Mouse (Mus musculus): Measurements from ENCODE around the gene St8sia6. TPM values are rescaled to one million over a fixed set of nuclear protein-coding genes. Genes with fewer than 3 reads are reported as not detected.

St8sia6 gene
- polyA plus RNA-seq, 1 experiment: 0.01 TPM

DNA sequence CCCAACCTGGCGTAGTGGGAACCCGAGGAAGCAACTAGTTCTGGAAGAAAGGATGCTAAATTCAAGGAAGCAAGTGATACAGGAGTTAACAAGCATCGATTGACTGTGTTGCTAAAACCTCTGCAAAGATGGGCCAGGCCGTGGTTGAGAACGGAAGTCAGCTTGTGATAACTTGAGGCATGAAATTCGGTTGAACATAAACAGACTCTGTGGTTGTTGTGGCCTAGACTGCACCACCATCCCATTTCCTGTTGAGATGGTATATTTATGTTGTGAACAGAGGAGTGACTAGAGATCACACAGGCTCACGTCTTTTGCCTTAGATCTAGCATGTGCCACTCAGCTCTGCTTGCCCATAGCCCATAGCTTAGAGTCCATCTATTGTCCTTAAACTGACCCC, 36.5 kb downstream of the St8sia6 start:
- no peak overlapping the region for H3K4me2 ChIP-seq (ENCODE audit: low read depth)
- no peaks in the 10 kb centered on the region for H3K79me2 ChIP-seq (ENCODE audit: control insufficient read depth, insufficient read depth)
- H3ac ChIP-seq (ENCODE audit: control insufficient read depth, insufficient read length): no peak overlapping the region
- TF ChIP-seq SRF (IDR thresholded peaks at IDR 0.05; ENCODE audit: control insufficient read depth, insufficient read length, low read depth) (no peak), USF1 (IDR thresholded peaks at IDR 0.05; ENCODE audit: low read depth) (no peak), POLR2AphosphoS2 (IDR thresholded peaks at IDR 0.05; ENCODE audit: insufficient read length, low read depth) (no peak), TCF3 (IDR thresholded peaks at IDR 0.05; ENCODE audit: insufficient read length, low read depth) (no peak)
- H3K27me3 ChIP-seq (ENCODE audit: control insufficient read depth, insufficient read depth, insufficient read length): no peaks in the 10 kb centered on the region
- H3K4me3 ChIP-seq: no peak overlapping the region
- no peaks in the 10 kb centered on the region for H3K36me3 ChIP-seq (ENCODE audit: control insufficient read depth, insufficient read depth)

DNA sequence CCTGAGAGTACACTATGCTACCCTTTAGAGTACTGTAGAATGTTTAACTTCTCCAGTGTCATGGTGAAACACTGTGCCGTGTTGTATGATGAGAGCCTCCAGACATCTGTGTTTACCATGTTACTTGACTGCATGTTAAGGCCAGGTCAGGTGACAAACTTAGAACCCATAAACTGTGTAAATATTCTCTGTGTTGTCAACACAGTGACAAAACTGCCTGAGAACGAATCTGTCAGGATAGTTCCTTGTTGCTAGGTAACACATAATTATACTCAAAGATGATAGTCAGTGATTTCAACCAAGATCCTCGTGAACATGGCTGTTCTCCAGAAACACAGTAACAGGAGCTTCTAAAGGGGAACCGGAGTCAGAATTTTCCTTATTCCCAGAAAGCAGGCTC, 38.1 kb downstream of the St8sia6 start:
- Histone ChIP-seq H3K36me3 (ENCODE audit: control insufficient read depth, insufficient read depth) (no peaks in the 10 kb centered on the region), H3K4me3 (no peak overlapping the region), H3K4me2 (ENCODE audit: low read depth) (no peak overlapping the region), H3ac (ENCODE audit: control insufficient read depth, insufficient read length) (no peak overlapping the region), H3K27me3 (ENCODE audit: control insufficient read depth, insufficient read depth, insufficient read length) (no peaks in the 10 kb centered on the region), H3K79me2 (ENCODE audit: control insufficient read depth, insufficient read depth) (no peaks in the 10 kb centered on the region)
- no peak for TF ChIP-seq MYOG (IDR thresholded peaks at IDR 0.05; ENCODE audit: control insufficient read depth in 1 of 3, insufficient read depth in 1 of 3, insufficient read length in 2 of 3, low read depth in 2 of 3)
- TF ChIP-seq TCF3 (IDR thresholded peaks at IDR 0.05; ENCODE audit: insufficient read length, low read depth): no peak
- no peak for TF ChIP-seq REST (IDR thresholded peaks at IDR 0.05; ENCODE audit: insufficient read depth, insufficient read length)
- no peak for TF ChIP-seq CEBPB (IDR thresholded peaks at IDR 0.05; ENCODE audit: insufficient read depth, poor library complexity, severe bottlenecking)

DNA sequence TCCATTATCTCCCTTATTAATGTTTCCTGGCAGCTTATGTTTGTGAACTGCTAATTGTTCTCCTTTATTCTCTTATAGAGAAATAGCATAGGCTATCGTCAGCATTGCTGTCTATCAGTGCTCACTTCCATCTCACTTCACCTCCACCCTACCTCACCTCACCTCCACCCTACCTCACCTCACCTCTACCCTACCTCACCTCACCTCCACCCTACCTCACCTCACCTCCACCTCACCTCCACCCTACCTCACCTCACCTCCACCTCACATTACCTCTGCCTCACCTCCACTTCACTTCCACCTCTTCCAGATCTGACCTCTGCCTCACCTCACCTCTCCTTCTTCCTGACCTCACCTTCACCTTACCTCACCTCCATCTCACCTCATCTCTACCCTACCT, 42.2 kb downstream of the St8sia6 start:
- no peak for TF ChIP-seq SRF (IDR thresholded peaks at IDR 0.05; ENCODE audit: control insufficient read depth, insufficient read length, low read depth)
- TF ChIP-seq USF1 (IDR thresholded peaks at IDR 0.05; ENCODE audit: low read depth): no peak
- TF ChIP-seq REST (IDR thresholded peaks at IDR 0.05; ENCODE audit: insufficient read depth, insufficient read length): no peak
- no peak for TF ChIP-seq POLR2A (IDR thresholded peaks at IDR 0.05; ENCODE audit: insufficient read length, low read depth)
- TF ChIP-seq CEBPB (IDR thresholded peaks at IDR 0.05; ENCODE audit: insufficient read depth, poor library complexity, severe bottlenecking): no peak
- TF ChIP-seq POLR2AphosphoS2 (IDR thresholded peaks at IDR 0.05; ENCODE audit: insufficient read length, low read depth): no peak
- TF ChIP-seq TCF3 (IDR thresholded peaks at IDR 0.05; ENCODE audit: insufficient read length, low read depth): no peak
- TF ChIP-seq TCF12 (IDR thresholded peaks at IDR 0.05; ENCODE audit: insufficient read depth, poor library complexity, severe bottlenecking): no peak
- no peak for TF ChIP-seq E2F4 (IDR thresholded peaks at IDR 0.05; ENCODE audit: insufficient read depth)
- TF ChIP-seq MYOD1 (IDR thresholded peaks at IDR 0.05; ENCODE audit: control insufficient read depth in 1 of 3, insufficient read length in 2 of 3, low read depth in 2 of 3): no peak
- no peak for TF ChIP-seq MYOG (IDR thresholded peaks at IDR 0.05; ENCODE audit: control insufficient read depth in 1 of 3, insufficient read depth in 1 of 3, insufficient read length in 2 of 3, low read depth in 2 of 3)
- no peak for TF ChIP-seq MAX (IDR thresholded peaks at IDR 0.05; ENCODE audit: low read depth)
- no peaks in the 10 kb centered on the region for H3K27me3 ChIP-seq (ENCODE audit: control insufficient read depth, insufficient read depth, insufficient read length)
- no peak overlapping the region for H3K4me3 ChIP-seq
- H3K36me3 ChIP-seq (ENCODE audit: control insufficient read depth, insufficient read depth): no peaks in the 10 kb centered on the region
- no peak overlapping the region for H3K4me2 ChIP-seq (ENCODE audit: low read depth)
- H3K79me2 ChIP-seq (ENCODE audit: control insufficient read depth, insufficient read depth): no peaks in the 10 kb centered on the region
- no peak overlapping the region for H3ac ChIP-seq (ENCODE audit: control insufficient read depth, insufficient read length)

DNA sequence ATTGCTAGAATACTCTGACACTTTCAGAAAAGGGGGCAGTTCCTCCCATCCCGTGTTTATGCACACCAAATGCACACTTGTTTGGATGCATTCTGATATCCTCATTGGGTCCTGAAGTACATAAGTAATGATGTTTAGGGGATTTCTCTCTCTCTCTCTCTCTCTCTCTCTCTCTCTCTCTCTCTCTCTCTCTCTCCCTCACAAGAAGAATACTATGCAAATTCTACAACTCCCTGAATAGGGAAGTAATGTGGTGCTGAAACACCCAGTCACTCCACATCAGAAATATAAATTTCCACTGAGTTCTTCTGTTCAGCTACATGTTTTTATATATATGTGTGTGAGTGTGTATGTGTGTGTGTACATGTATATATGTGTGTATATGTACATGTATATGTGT, 43.1 kb downstream of the St8sia6 start:
- Histone ChIP-seq H3ac (ENCODE audit: control insufficient read depth, insufficient read length) (no peak overlapping the region), H3K4me3 (no peak overlapping the region), H3K4me2 (ENCODE audit: low read depth) (no peak overlapping the region), H3K36me3 (ENCODE audit: control insufficient read depth, insufficient read depth) (no peaks in the 10 kb centered on the region), H3K79me2 (ENCODE audit: control insufficient read depth, insufficient read depth) (no peaks in the 10 kb centered on the region), H3K27me3 (ENCODE audit: control insufficient read depth, insufficient read depth, insufficient read length) (no peaks in the 10 kb centered on the region)
- TF ChIP-seq MAX (IDR thresholded peaks at IDR 0.05; ENCODE audit: low read depth) (no peak), POLR2AphosphoS2 (IDR thresholded peaks at IDR 0.05; ENCODE audit: insufficient read length, low read depth) (no peak), MYOD1 (IDR thresholded peaks at IDR 0.05; ENCODE audit: control insufficient read depth in 1 of 3, insufficient read length in 2 of 3, low read depth in 2 of 3) (no peak), REST (IDR thresholded peaks at IDR 0.05; ENCODE audit: insufficient read depth, insufficient read length) (no peak), MYOG (IDR thresholded peaks at IDR 0.05; ENCODE audit: control insufficient read depth in 1 of 3, insufficient read depth in 1 of 3, insufficient read length in 2 of 3, low read depth in 2 of 3) (no peak), TCF12 (IDR thresholded peaks at IDR 0.05; ENCODE audit: insufficient read depth, poor library complexity, severe bottlenecking) (no peak), POLR2A (IDR thresholded peaks at IDR 0.05; ENCODE audit: insufficient read length, low read depth) (no peak), USF1 (IDR thresholded peaks at IDR 0.05; ENCODE audit: low read depth) (no peak), CEBPB (IDR thresholded peaks at IDR 0.05; ENCODE audit: insufficient read depth, poor library complexity, severe bottlenecking) (no peak), TCF3 (IDR thresholded peaks at IDR 0.05; ENCODE audit: insufficient read length, low read depth) (no peak), SRF (IDR thresholded peaks at IDR 0.05; ENCODE audit: control insufficient read depth, insufficient read length, low read depth) (no peak)

DNA sequence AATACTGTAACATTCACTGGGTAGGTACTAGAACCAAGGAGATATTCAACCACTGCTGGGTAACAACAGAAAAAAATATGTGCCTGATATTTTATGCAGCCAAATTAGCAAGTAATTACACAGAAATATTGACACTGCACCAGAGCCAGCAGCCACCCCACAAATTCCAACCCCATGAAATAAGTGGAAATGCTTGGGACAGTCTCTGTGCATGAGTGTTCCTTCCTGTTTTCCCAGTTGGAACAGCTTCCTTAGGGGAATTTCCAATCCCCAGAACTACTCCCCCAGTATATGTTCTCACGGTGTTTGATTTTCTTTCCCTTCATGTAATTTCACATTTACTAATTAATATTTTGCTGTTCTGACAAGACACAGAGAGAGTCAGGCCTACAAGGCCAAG, 43.8 kb downstream of the St8sia6 start:
- H3K27me3 ChIP-seq (ENCODE audit: control insufficient read depth, insufficient read depth, insufficient read length): no peaks in the 10 kb centered on the region
- H3K4me2 ChIP-seq (ENCODE audit: low read depth): no peak overlapping the region
- no peaks in the 10 kb centered on the region for H3K36me3 ChIP-seq (ENCODE audit: control insufficient read depth, insufficient read depth)
- H3K4me3 ChIP-seq: no peak overlapping the region
- TF ChIP-seq POLR2AphosphoS2 (IDR thresholded peaks at IDR 0.05; ENCODE audit: insufficient read length, low read depth) (no peak), POLR2A (IDR thresholded peaks at IDR 0.05; ENCODE audit: insufficient read length, low read depth) (no peak), E2F4 (IDR thresholded peaks at IDR 0.05; ENCODE audit: insufficient read depth) (no peak), CEBPB (IDR thresholded peaks at IDR 0.05; ENCODE audit: insufficient read depth, poor library complexity, severe bottlenecking) (no peak), TCF3 (IDR thresholded peaks at IDR 0.05; ENCODE audit: insufficient read length, low read depth) (no peak), MYOD1 (IDR thresholded peaks at IDR 0.05; ENCODE audit: control insufficient read depth in 1 of 3, insufficient read length in 2 of 3, low read depth in 2 of 3) (no peak), SRF (IDR thresholded peaks at IDR 0.05; ENCODE audit: control insufficient read depth, insufficient read length, low read depth) (no peak), REST (IDR thresholded peaks at IDR 0.05; ENCODE audit: insufficient read depth, insufficient read length) (no peak), MAX (IDR thresholded peaks at IDR 0.05; ENCODE audit: low read depth) (no peak), USF1 (IDR thresholded peaks at IDR 0.05; ENCODE audit: low read depth) (no peak), TCF12 (IDR thresholded peaks at IDR 0.05; ENCODE audit: insufficient read depth, poor library complexity, severe bottlenecking) (no peak), MYOG (IDR thresholded peaks at IDR 0.05; ENCODE audit: control insufficient read depth in 1 of 3, insufficient read depth in 1 of 3, insufficient read length in 2 of 3, low read depth in 2 of 3) (no peak)
- no peaks in the 10 kb centered on the region for H3K79me2 ChIP-seq (ENCODE audit: control insufficient read depth, insufficient read depth)
- H3ac ChIP-seq (ENCODE audit: control insufficient read depth, insufficient read length): no peak overlapping the region
